Mouse (Mus musculus) embryonic facial prominence, embryonic 14.5 days (tissue): Measurements from ENCODE around the gene Gbx1. TPM values are rescaled to one million over a fixed set of nuclear protein-coding genes. Genes with fewer than 3 reads are reported as not detected.

Experiments
- ATAC-seq: fragments of 200-750 bp; cut with Nextera tagmentation; 2 replicates; pipeline ENCODE4 v1.8.0; 2017; ENCODE audit warnings: low read depth, moderate number of reproducible peaks, moderate TSS enrichment
- DNase-seq: peaks from one replicate; pipeline ENCODE4 v3.0.0-alpha.2; 2015; ENCODE audit warnings: low spot score
- H3K27ac ChIP-seq: fragments of 300-500 bp; sonication (generic); replicated peaks from 2 replicates; pipeline ENCODE4 v1.5.1; 2014; ENCODE audit warnings: low read depth, mild to moderate bottlenecking, low read length, moderate library complexity
- H3K27me3 ChIP-seq: fragments of 300-500 bp; sonication (generic); replicated peaks from 2 replicates; pipeline ENCODE4 v1.6.1; 2014; ENCODE audit warnings: low read length; ENCODE audit not compliant: control insufficient read depth, insufficient read depth
- H3K36me3 ChIP-seq: fragments of 300-500 bp; sonication (generic); 2 replicates; pipeline ENCODE4 v1.6.1; 2014; ENCODE audit warnings: low read length, mixed read lengths; ENCODE audit not compliant: control insufficient read depth, insufficient read depth
- H3K4me1 ChIP-seq: fragments of 300-500 bp; sonication (generic); 2 replicates; pipeline ENCODE4 v1.6.1; 2014; ENCODE audit warnings: antibody characterized with exemption, low read length; ENCODE audit not compliant: control insufficient read depth, insufficient read depth
- H3K4me2 ChIP-seq: fragments of 300-500 bp; sonication (generic); 2 replicates; pipeline ENCODE4 v1.6.1; 2014; ENCODE audit warnings: low read depth, mild to moderate bottlenecking, low read length, moderate library complexity, mixed read lengths
- H3K4me3 ChIP-seq: fragments of 300-500 bp; sonication (generic); 2 replicates; pipeline ENCODE4 v1.5.1; 2014; ENCODE audit warnings: low read depth, mild to moderate bottlenecking, low read length
- H3K9ac ChIP-seq: fragments of 300-500 bp; sonication (generic); 2 replicates; pipeline ENCODE4 v1.6.1; 2014; ENCODE audit warnings: low read depth, mild to moderate bottlenecking, low read length, moderate library complexity, mixed read lengths
- H3K9me3 ChIP-seq: fragments of 300-500 bp; sonication (generic); 2 replicates; pipeline ENCODE4 v1.6.1; 2016; ENCODE audit warnings: low read length; ENCODE audit not compliant: control insufficient read depth
- WGBS: fragments of 180-500 bp; shearing (Covaris S2); extraction: QIAGEN DNeasy Blood & Tissue Kit; methylation state at CpG from one replicate; pipeline ENCODE4 v1.1.7; 2014; 5-methylcytosine and 5-hydroxymethylcytosine counted together
- polyA plus RNA-seq: library from polyadenylated mRNA; unstranded; fragments of >200 nt; fragmentation: Nextera tagmentation; extraction: Ambion mirVana; gene quantifications from 2 replicates; pipeline ENCODE4 v1.2.1, GENCODE M21; 2014

Gene Gbx1
- polyA plus RNA-seq, 1 experiment from 2014 or later = 0.04 TPM

- Histone ChIP-seq H3K9me3 (no peaks in the 10 kb centered on the region), H3K36me3 (peaks cover 96% of the 10 kb centered on the region), H3K9ac (no peak overlapping the region), H3K4me1 (no peaks in the 10 kb centered on the region), H3K27ac (no peak overlapping the region), H3K4me3 (no peak overlapping the region), H3K27me3 (no peaks in the 10 kb centered on the region), H3K4me2 (no peak overlapping the region)
- DNase-seq (no peak), ATAC-seq (no peak)
- 80% methylated on average over 15 of the region's 15 CpGs for WGBS
Measured at GRCm38 (mm10) chr5:24495019-24495418, 32.0 kb downstream of the Gbx1 start.

GRCm38 (mm10) chr5:24492546-24493285 is 34.3 kb downstream of the Gbx1 start:
- Histone ChIP-seq H3K4me3 (no peak overlapping the region), H3K36me3 (peaks cover 96% of the 10 kb centered on the region)
- no peak for ATAC-seq

GRCm38 (mm10) chr5:24490413-24490920 is 36.5 kb downstream of the Gbx1 start:
- Histone ChIP-seq H3K4me1 (no peaks in the 10 kb centered on the region), H3K36me3 (peaks cover 95% of the 10 kb centered on the region), H3K4me2 (no peak overlapping the region), H3K4me3 (no peak overlapping the region), H3K9ac (no peak overlapping the region), H3K27me3 (no peaks in the 10 kb centered on the region), H3K9me3 (no peaks in the 10 kb centered on the region), H3K27ac (no peak overlapping the region)
- ATAC-seq = no peak
- no peak for DNase-seq
- 78% methylated on average over 13 of the region's 14 CpGs for WGBS

More at GRCm38 (mm10) chr5:24492546-24493285, 34.3 kb downstream of the Gbx1 start:
- Histone ChIP-seq H3K9ac (no peak overlapping the region), H3K27me3 (no peaks in the 10 kb centered on the region), H3K4me1 (no peaks in the 10 kb centered on the region), H3K9me3 (no peaks in the 10 kb centered on the region), H3K4me2 (no peak overlapping the region), H3K27ac (no peak overlapping the region)
- WGBS = 83% methylated on average over 16 of the region's 16 CpGs
- DNase-seq = no peak

- Histone ChIP-seq H3K9ac (no peak overlapping the region), H3K36me3 (peaks cover 88% of the 10 kb centered on the region), H3K27ac (no peak overlapping the region), H3K4me2 (no peak overlapping the region), H3K4me3 (no peak overlapping the region), H3K27me3 (no peaks in the 10 kb centered on the region), H3K9me3 (no peaks in the 10 kb centered on the region), H3K4me1 (no peaks in the 10 kb centered on the region)
- DNase-seq (no peak), ATAC-seq (no peak)
- 89% methylated on average over 5 of the region's 5 CpGs for WGBS
Measured at GRCm38 (mm10) chr5:24486738-24487137, 40.3 kb downstream of the Gbx1 start.

GRCm38 (mm10) chr5:24486097-24486496 is 40.9 kb downstream of the Gbx1 start:
- no peak overlapping the region for H3K9ac ChIP-seq
- 0% methylated on average over 8 of the region's 8 CpGs for WGBS
- no peaks in the 10 kb centered on the region for H3K9me3 ChIP-seq
- DNase-seq (peak; percentile 91), ATAC-seq (no peak)
- peaks cover 87% of the 10 kb centered on the region for H3K36me3 ChIP-seq
- H3K4me3 ChIP-seq = no peak overlapping the region
- no peaks in the 10 kb centered on the region for H3K4me1 ChIP-seq
- no peak overlapping the region for H3K4me2 ChIP-seq
- no peak overlapping the region for H3K27ac ChIP-seq
- no peaks in the 10 kb centered on the region for H3K27me3 ChIP-seq

GRCm38 (mm10) chr5:24484963-24485362 is 42.0 kb downstream of the Gbx1 start:
- Histone ChIP-seq H3K4me3 (no peak overlapping the region), H3K27me3 (no peaks in the 10 kb centered on the region), H3K9ac (no peak overlapping the region), H3K4me1 (no peaks in the 10 kb centered on the region), H3K4me2 (no peak overlapping the region), H3K27ac (no peak overlapping the region), H3K36me3 (peaks cover 87% of the 10 kb centered on the region), H3K9me3 (no peaks in the 10 kb centered on the region)
- ATAC-seq (no peak), DNase-seq (no peak)
- WGBS = 34% methylated on average over 22 of the region's 22 CpGs

GRCm38 (mm10) chr5:24483326-24483725 is 43.7 kb downstream of the Gbx1 start:
- Histone ChIP-seq H3K9me3 (no peaks in the 10 kb centered on the region), H3K36me3 (peaks cover 87% of the 10 kb centered on the region), H3K27ac (no peak overlapping the region), H3K4me2 (no peak overlapping the region), H3K4me3 (no peak overlapping the region), H3K9ac (no peak overlapping the region), H3K27me3 (no peaks in the 10 kb centered on the region), H3K4me1 (no peaks in the 10 kb centered on the region)
- ATAC-seq = peak; percentile 34
- WGBS = 30% methylated on average over 11 of the region's 11 CpGs
- peak; percentile 81 for DNase-seq

GRCm38 (mm10) chr5:24482247-24483079 is 44.5 kb downstream of the Gbx1 start:
- WGBS = 47% methylated on average over 32 of the region's 41 CpGs
- peaks cover 87% of the 10 kb centered on the region for H3K36me3 ChIP-seq
- DNase-seq = no peak
- no peaks in the 10 kb centered on the region for H3K4me1 ChIP-seq
- H3K4me2 ChIP-seq = no peak overlapping the region
- no peak overlapping the region for H3K4me3 ChIP-seq
- H3K27me3 ChIP-seq = no peaks in the 10 kb centered on the region
- H3K9me3 ChIP-seq = no peaks in the 10 kb centered on the region
- no peak overlapping the region for H3K27ac ChIP-seq
- no peak overlapping the region; the same call in 1 of the 2 replicates for H3K9ac ChIP-seq
- ATAC-seq = no peak
